Mouse (Mus musculus) G1E (cell line): ENCODE results near the gene Slc36a4. TPM values are rescaled to one million over a fixed set of nuclear protein-coding genes. Genes with fewer than 3 reads are reported as not detected.

ENCODE experiments used
- ATAC-seq: 2 replicates; pipeline ENCODE4 v1.8.0; 2016; ENCODE audit warnings: mild to moderate bottlenecking; ENCODE audit not compliant: insufficient number of reproducible peaks, poor library complexity, low FRiP score, severe bottlenecking; ENCODE audit errors: extremely low read depth
- DNase-seq: peaks from one replicate; pipeline ENCODE4 v3.0.0; 2012; ENCODE audit warnings: low spot score
- H3K27me3 ChIP-seq: 2 replicates; pipeline ENCODE4 v1.6.1; 2012; ENCODE audit warnings: mild to moderate bottlenecking, low read length, inconsistent platforms; ENCODE audit not compliant: insufficient read depth
- H3K36me3 ChIP-seq: replicated peaks from 2 replicates; pipeline ENCODE3; 2012; ENCODE audit warnings: mild to moderate bottlenecking, inconsistent platforms
- H3K4me1 ChIP-seq: 2 replicates; pipeline ENCODE4 v1.6.1; 2012; ENCODE audit warnings: low read depth, low read length, inconsistent platforms, mixed read lengths; ENCODE audit not compliant: insufficient read depth
- H3K4me3 ChIP-seq: 2 replicates; pipeline ENCODE4 v1.5.1; 2012; ENCODE audit warnings: low read depth, mild to moderate bottlenecking, inconsistent platforms, low read length, moderate library complexity, mixed read lengths
- H3K9me3 ChIP-seq: replicated peaks from 2 replicates; pipeline ENCODE4 v1.6.1; 2012; ENCODE audit warnings: inconsistent platforms
- CTCF ChIP-seq: IDR thresholded peaks from 2 replicates; pipeline ENCODE4 v1.5.1; 2012; ENCODE audit warnings: low read depth, low read length, inconsistent platforms, mixed read lengths
- GATA1 ChIP-seq: IDR thresholded peaks from 2 replicates; pipeline ENCODE4 v1.6.1; 2012; ENCODE audit warnings: borderline replicate concordance, low read length, inconsistent platforms, mixed read lengths
- GATA2 ChIP-seq: IDR thresholded peaks from 2 replicates; pipeline ENCODE4 v1.6.1; 2012; ENCODE audit warnings: low read depth, low read length, inconsistent platforms, borderline replicate concordance
- POLR2AphosphoS5 ChIP-seq: IDR thresholded peaks from 2 replicates; pipeline ENCODE4 v1.6.1; 2012; ENCODE audit warnings: low read depth, low read length, inconsistent platforms; ENCODE audit not compliant: insufficient replicate concordance
- TAL1 ChIP-seq: conservative IDR thresholded peaks from 2 replicates; pipeline ENCODE4 v1.6.1; 2012; ENCODE audit warnings: low read depth, low read length, inconsistent platforms, mixed read lengths
- polyA plus RNA-seq: library from polyadenylated mRNA; stranded (reverse); fragments of >175 nt; gene quantifications from 2 replicates; pipeline ENCODE4 v1.2.3, GENCODE M21; 2012
- total RNA-seq, 2 experiments: library from RNA; stranded (forward) in 1 of 2; stranded (reverse) in 1 of 2; fragments of 200-1000 nt in 1 of 2; fragments of >200 nt in 1 of 2; fragmentation: Nextera tagmentation in 1 of 2; gene quantifications; 2 replicates each; pipeline ENCODE4 v1.2.3; 2014 to 2017

Slc36a4 gene
- total and polyA plus RNA-seq, 3 experiments, result 0.05 TPM; not detected in 2

- no peaks in the 10 kb centered on the region for H3K4me1 ChIP-seq
- ATAC-seq, result no peak; the same call in 1 of the 2 replicates
- TF ChIP-seq GATA1 (no peak), POLR2AphosphoS5 (no peak), TAL1 (no peak), GATA2 (no peak), CTCF (peak; percentile 25; the same call in 1 of the 2 replicates)
These were observed 24.3 kb upstream of the Slc36a4 start for GRCm38 (mm10) chr9:15685215-15685614.

GRCm38 (mm10) chr9:15687358-15687757, 22.2 kb upstream of the Slc36a4 start:
- Histone ChIP-seq H3K9me3 (no peaks in the 10 kb centered on the region), H3K27me3 (no peaks in the 10 kb centered on the region; the same call in 1 of the 2 replicates), H3K4me3 (no peak overlapping the region), H3K36me3 (no peaks in the 10 kb centered on the region), H3K4me1 (no peaks in the 10 kb centered on the region)
- TF ChIP-seq GATA2 (no peak), GATA1 (no peak), TAL1 (no peak), CTCF (no peak), POLR2AphosphoS5 (no peak)
- ATAC-seq (no peak), DNase-seq (no peak)

More at GRCm38 (mm10) chr9:15685215-15685614, 24.3 kb upstream of the Slc36a4 start:
- no peak overlapping the region for H3K4me3 ChIP-seq
- no peaks in the 10 kb centered on the region for H3K36me3 ChIP-seq
- no peaks in the 10 kb centered on the region; the same call in 1 of the 2 replicates for H3K27me3 ChIP-seq
- no peaks in the 10 kb centered on the region for H3K9me3 ChIP-seq
- DNase-seq, result peak; percentile 13

GRCm38 (mm10) chr9:15693847-15694246, 15.7 kb upstream of the Slc36a4 start:
- Histone ChIP-seq H3K4me1 (no peaks in the 10 kb centered on the region), H3K4me3 (no peak overlapping the region), H3K27me3 (no peaks in the 10 kb centered on the region), H3K9me3 (no peaks in the 10 kb centered on the region), H3K36me3 (no peaks in the 10 kb centered on the region)
- DNase-seq (no peak), ATAC-seq (no peak)
- TF ChIP-seq GATA1, result no peak
- no peak for TF ChIP-seq GATA2
- TF ChIP-seq CTCF, result no peak
- TF ChIP-seq POLR2AphosphoS5, result no peak
- TF ChIP-seq TAL1, result no peak

GRCm38 (mm10) chr9:15694989-15695388, 14.5 kb upstream of the Slc36a4 start:
- Histone ChIP-seq H3K27me3 (no peaks in the 10 kb centered on the region), H3K36me3 (no peaks in the 10 kb centered on the region), H3K4me3 (no peak overlapping the region), H3K9me3 (no peaks in the 10 kb centered on the region), H3K4me1 (no peaks in the 10 kb centered on the region)
- no peak for ATAC-seq
- DNase-seq, result no peak
- TF ChIP-seq GATA2 (no peak), TAL1 (no peak), GATA1 (no peak), CTCF (no peak), POLR2AphosphoS5 (no peak)

GRCm38 (mm10) chr9:15705706-15706105, 3.8 kb upstream of the Slc36a4 start:
- Histone ChIP-seq H3K9me3 (no peaks in the 10 kb centered on the region), H3K36me3 (no peaks in the 10 kb centered on the region), H3K4me3 (no peak overlapping the region), H3K27me3 (peaks cover 6% of the 10 kb centered on the region; the same call in 1 of the 2 replicates), H3K4me1 (no peaks in the 10 kb centered on the region)
- ATAC-seq, result no peak
- DNase-seq, result no peak
- no peak for TF ChIP-seq GATA1
- no peak for TF ChIP-seq CTCF
- no peak for TF ChIP-seq GATA2
- TF ChIP-seq TAL1, result no peak
- TF ChIP-seq POLR2AphosphoS5, result no peak

GRCm38 (mm10) chr9:15708979-15709598, 449 bp upstream of the Slc36a4 start:
- DNase-seq (no peak), ATAC-seq (no peak)
- Histone ChIP-seq H3K4me1 (no peaks in the 10 kb centered on the region), H3K36me3 (no peaks in the 10 kb centered on the region), H3K4me3 (no peak overlapping the region), H3K9me3 (no peaks in the 10 kb centered on the region), H3K27me3 (peaks cover 4% of the 10 kb centered on the region; the same call in 1 of the 2 replicates)
- TF ChIP-seq CTCF (no peak), GATA2 (no peak), POLR2AphosphoS5 (no peak), GATA1 (no peak), TAL1 (no peak)
